Mouse (Mus musculus): ENCODE results near the gene Klhl2. TPM values are rescaled to one million over a fixed set of nuclear protein-coding genes. Genes with fewer than 3 reads are reported as not detected.

Gene Klhl2
- total RNA-seq (2021), result 10 to 100 TPM; 18.2 to 24.2 TPM
- long read RNA-seq, experiment 1, transcript Klhl2-201 (15 exons, 3,412 nt), result major isoform, 13 of 16 reads
- long read RNA-seq, experiment 1, partial matches to known transcripts, result 0 of 16 reads
- long read RNA-seq, experiment 1, other reads (novel, unspliced or antisense), result 3 of 16 reads
- long read RNA-seq, experiment 2, transcript Klhl2-201 (15 exons, 3,412 nt), result major isoform, 10 of 14 reads
- long read RNA-seq, experiment 2, partial matches to known transcripts, result 2 of 14 reads
- long read RNA-seq, experiment 2, other reads (novel, unspliced or antisense), result 2 of 14 reads

DNA sequence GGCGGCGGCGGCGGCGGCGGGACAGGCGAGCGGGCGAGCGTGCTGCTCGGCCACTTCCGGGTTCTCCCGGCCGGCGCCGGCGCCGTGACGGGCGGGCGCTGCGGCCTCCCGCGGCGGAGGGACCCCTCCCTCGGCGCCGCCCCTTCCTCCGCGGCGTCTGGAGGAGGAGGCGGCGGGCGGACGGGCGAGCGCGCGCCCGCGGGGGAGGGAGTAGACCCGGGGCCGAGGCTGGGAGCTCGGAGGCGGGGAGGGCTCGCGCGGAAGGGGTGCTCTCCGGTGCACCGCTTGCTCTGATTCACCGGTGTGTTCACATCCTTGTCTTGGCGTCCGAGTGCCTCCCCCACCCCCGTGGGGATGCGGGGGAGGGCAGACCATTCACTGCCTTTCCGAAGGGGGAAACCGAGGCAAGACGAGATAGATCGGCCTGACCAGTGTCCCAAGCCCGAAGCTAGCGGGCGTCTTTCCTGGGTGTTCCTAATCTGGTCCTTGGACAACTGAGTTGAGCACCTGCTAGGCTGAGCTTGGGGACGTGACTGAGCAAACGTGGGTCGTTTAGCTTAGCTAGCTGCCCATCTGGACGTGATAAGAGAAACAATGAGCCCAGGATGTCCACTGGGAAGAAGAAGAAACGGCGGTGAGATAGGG lies at the start of gene Klhl2:
Gene Klhl2, minus strand, starts transcription at position 121 of the 645 bp plus-strand sequence.
- DNase-seq, result peak; percentile 80 to 88

DNA sequence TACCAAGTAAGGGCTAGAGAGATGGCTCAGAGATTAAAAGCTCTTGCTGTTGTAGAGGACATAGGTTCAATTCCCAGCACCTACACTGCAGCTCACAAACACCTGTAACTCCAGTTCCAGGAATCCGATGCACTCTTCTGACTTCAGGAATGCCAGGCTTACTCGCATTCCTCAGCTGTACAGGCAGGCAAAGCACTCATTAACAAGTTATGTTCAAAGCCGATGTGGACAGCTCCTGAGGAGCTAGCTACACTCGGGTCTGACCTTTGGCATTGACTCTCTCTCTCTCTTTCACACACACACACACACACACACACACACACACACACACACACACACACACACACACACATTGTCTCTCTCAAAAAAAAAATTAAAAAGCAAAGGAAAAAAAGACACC lies 48.9 kb upstream of the Klhl2 start:
- DNase-seq, result no peak

DNA sequence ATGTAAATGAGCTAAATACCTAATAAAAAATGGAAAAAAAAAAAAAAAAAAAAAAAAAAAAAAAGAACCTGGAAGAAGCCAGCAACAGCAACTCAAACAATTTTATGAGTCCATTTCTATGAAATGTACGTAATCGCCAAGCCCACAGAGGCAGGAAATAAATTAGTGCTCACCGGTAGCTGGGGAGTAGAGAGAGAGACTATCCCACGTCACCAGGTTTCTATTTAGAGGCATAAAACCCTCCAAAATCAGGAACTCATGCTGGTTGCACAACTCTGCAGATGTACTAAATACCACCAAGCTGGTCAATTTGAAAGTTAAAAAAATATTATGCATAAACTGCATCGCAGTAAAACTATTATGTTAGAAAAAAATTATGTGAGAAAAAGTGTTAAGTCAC lies 46.9 kb upstream of the Klhl2 start:
- no peak for DNase-seq

DNA sequence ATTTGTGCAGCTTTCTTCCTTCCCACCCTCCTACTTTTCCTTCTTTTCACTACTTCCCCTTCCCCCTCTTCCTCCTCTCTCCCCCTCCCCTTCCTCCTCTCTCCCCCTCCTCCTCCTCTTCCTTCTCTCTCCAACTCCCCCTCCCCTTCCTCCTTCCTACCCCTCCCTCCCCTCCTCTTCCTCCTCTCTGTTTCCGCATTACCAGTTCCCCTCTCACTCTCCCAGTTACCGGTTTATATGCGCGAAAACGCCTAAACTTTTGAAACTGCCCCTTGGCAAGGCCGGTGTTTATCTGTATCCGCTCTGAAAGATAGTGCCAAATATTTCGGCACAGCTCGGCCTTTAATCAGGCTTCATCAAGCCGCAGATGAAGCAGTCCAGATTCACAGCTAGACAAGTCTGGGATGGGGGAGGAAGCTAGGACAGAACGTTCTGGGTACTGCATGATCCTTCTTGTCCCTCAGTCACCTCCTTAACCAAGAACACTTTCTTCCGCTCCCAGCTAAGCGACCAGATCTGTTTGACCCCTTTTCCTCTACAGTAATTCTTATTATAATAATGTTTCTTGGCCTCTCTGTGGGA lies 30.9 kb upstream of the Klhl2 start:
- DNase-seq, result peak; percentile 76 to 88

DNA sequence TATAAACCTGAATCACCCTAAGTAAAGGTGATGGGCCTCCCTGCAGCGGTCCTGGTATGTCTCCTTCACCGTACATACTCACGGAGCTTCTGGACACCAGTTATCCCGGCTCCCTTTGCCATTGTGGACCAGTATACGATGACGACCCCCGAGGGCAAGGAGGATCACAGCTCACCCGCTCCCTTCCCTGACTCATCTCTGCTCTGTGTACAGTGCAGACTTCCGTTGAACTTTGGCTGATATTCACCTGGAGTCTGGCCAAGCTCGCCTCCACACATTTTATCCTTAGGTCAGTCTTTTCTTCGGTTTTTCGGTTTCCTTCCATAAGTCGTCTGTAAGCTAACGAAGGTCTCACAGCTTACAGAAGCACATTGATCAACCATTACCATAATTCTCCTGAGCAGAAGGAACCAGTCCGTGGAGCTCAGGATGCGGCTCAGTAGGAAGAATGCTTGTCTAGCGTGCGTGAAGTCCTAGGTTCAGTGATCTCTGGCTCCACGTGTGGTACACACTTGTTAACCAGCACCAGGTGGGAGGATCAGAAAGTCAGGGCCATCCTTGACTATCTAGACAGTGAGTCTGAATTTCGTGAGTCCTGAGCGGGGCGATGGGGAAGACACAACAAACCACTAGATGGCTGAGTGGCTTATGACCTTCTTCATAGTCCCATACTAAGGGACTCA lies 28.0 kb upstream of the Klhl2 start:
- peak; percentile 37 to 39 for DNase-seq

DNA sequence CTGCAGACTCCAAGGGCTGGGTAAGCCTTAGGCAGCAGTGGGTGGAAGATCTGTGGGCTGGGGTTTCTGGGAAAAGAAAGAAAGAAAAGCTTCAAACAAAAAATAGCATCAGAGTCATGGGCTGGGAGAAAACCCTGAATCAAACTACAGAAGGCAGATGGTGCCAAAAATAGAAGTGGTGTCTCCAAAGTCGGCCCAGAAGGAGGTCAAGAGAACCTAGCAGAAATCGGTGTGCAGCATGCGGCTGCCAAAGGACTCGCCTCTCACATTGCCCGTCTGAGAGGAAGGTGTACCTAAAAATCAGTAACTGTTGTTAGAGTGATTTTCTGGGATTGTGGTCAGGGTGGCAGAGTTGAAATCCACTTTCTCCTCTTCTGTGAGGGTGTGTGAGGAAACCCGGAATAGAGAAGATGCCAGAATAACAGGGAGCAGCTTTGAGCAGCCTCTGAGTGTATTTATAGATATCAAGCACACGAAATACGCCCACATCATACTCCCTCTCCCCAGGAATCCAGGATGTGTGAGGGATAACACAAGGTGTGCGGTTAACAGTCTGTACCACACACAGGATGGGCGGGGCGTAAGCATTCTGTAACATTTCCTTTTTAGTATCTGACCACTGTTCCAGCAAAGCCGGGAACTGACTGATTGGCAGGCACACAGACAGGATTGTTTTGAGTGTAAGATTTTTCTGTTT lies 21.8 kb upstream of the Klhl2 start:
- peak; percentile 61 to 77 for DNase-seq

DNA sequence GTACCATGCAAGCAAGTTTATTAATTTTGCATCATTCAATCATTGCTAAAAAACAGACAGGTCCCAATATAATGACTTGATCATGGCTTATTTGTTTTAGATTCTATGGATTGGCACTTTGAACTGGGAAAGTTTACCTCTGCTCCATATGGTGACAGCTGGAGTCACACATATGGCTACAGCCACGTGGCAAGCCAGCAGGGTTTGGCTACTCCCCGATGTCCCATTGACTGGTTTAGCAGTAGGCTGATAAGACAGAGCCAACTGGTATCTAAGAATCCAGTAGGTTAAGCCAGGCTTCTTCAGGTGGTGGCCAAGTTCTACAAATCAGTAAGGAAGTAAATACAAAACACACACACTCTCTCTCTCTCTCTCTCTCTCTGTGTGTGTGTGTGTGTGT lies 20.4 kb upstream of the Klhl2 start:
- DNase-seq, result no peak

DNA sequence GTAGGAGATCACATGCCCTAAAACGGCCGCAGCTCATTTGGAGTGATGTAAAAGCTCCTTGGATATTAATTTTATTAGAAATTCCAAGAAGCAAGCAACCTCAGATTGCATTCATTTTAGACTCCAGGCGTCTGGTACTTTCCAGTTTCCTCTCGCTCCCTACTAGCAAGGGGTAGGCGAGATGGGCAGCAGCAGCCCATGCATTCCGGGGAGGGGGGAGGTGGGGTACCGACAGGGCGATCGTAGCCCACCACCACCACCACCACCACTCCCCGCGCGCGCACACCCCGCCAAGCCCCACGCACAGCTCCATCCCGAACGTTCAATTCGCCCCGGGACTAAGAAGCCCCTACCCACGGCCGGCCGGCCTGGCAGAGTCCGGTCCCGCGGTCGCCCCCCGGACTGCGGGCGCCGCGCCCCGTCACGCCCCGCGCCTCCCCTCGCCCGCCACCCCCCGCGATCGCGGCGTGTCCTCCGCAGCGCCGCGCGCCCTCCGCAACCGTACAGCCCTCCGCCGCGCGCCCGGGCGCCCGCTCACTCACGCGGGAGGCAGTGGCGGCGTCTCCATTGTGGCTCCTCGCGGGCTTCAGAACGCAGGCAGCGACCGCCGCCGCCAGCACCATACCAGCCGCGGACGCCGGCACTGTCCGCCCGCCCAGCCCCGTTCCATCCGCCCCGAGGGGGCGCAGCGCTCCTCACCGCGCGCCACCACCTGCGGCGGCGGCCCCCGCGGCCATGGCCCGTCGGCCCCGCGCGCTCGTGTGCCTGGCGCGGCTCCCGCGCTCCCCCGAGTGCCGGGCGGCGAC lies 523 bp downstream of the Klhl2 start:
- no peak for DNase-seq

DNA sequence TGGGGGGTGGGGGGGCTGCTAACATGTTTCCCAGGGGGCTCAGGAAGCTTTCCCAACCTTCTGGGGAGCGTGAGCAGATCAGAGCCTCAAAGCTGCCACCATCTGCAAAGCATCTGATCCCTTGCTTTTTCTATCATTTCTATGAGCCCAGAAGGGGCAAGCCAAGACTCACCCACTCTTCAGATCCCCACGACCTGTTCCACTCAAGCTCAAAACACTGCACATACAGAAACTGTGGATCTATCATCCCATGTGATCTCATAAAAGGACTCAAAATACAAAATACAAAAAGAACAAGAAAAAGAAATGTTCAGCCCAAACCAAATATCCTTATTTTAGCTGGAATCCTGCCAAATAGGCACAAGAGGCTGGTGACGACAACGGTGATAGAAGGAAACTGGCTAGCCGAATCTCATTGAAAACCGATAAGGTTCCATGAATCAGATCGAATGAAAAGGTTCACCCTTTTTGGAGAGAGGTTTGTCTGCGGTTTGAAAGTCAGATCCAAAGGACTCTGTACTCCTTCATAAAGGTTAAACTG lies 1.5 kb downstream of the Klhl2 start:
- DNase-seq, result no peak

DNA sequence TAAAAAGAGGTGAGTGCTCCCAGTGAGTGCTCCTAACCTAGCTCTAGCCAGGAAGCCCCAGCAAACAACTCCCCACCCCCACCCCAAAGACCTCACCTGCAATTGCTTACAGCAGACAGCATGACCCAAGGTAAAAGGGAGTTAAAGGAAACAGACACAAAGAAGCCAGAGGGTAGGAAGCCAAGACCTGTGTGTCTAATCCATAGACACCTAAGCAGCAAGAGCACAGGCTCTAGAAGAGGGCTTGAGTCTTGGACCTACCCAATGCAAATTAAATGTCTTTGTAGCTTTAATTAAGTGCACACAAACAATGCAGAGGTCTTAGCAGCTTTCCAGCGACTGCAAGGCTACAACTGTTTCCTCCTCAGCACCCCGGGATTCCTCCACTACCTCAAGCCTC lies 2.2 kb downstream of the Klhl2 start:
- DNase-seq, result no peak

DNA sequence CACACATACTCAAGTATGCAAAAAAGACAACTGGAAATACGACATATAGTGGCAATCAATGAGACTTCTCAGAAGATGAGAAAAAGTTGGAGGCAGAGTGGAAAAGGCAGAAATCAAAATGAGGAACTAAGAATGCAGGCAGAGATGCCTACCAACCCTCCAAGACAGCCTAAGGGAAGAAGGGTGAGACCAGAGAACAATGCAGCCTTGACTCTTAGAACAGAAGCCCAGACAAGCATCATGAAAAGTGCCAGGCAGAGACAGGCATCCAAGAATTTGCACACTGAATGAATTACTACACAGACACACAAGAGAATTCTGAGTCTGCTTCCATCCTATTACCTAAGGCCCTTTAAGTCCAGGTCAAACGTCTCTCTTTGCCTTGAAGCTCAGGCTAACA lies 2.6 kb downstream of the Klhl2 start:
- no peak for DNase-seq

DNA sequence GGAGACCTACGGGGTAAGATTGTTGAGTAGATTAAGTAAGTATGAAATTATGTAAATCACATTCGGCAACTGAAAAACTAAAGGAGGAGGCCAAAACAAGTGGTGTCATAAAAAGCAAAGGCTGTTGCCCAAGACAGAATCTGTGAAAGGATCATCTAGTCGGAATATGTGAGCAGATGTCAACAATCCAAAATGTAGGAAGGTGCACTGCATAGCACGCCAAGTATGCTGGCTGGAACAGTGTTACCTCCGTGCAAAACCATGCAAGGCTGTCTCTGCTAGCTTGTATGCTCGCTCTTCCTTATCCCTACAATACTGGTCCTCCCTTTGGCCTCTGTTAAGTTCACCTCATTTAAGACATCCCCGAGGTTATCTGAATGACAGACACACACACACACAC lies 4.5 kb downstream of the Klhl2 start:
- no peak for DNase-seq

DNA sequence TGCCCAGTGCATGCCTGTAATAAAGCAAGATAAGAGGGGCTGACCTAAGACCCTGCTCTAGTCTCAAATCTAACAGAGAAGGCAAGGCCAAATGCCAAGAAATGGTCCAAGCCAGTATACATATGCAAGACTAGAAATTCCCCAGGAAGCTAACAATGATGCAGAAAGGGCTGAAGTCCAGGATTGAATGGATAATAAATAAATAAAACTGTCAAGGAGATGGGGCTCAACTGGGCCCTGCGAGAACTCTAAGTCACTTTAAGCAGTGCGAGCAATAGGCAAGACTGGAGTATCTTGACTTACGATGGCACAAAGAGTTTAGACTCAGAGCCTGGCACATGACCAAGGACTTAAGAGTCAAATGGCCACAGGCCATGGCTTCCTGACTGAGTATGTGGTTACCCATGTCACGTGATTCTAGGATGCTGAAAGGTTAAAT lies 5.8 kb downstream of the Klhl2 start:
- DNase-seq, result no peak

DNA sequence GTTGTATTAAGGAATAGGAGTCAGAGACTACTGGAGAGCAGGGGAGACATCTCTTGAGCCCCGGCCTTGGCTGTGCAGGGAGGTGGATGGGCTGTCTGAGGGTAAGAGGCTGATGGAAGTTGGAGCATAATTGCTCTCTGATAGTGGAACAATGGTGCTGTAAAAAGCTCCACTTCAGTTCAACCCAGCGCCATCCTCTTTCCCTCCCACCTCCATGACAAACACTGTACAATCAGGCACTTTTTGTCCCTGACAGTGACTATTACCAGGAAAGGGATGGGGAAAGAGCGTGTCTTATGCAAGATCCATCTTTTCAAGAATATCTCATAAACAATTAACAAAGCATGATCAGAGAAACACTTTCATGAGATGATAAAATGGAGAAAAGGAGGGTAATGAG lies 6.6 kb downstream of the Klhl2 start:
- no peak for DNase-seq

DNA sequence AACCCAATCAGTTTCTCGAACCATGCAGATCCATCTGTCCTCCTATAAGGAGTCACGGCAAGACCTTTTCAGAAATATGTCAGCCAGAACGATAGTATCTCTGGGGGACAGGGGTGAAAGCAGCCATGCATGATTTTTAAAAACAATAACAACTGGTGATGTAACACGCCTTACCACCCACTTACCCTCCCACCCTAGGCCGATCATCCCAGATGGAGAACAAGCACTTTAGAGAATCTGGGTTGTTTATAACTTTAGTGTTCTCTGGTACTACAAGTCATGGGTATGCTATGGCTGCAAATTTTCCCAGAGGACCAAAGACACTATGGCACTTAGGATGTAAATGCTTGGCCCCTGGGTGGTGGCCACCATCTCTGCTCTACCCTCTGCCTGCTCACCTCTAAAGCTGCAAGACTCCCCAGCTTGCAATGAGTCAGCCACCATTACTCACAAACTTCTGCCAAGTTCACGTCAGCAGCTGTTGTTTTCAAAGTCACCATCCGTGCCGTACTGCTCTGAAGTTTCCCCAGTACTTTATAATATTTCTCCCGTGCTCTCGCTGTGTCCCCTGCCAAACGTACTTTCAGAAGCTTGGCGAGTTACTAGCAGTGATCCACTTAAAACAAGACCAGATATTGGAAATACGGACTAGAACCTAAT lies 7.9 kb downstream of the Klhl2 start:
- DNase-seq, result peak; percentile 58 to 75

DNA sequence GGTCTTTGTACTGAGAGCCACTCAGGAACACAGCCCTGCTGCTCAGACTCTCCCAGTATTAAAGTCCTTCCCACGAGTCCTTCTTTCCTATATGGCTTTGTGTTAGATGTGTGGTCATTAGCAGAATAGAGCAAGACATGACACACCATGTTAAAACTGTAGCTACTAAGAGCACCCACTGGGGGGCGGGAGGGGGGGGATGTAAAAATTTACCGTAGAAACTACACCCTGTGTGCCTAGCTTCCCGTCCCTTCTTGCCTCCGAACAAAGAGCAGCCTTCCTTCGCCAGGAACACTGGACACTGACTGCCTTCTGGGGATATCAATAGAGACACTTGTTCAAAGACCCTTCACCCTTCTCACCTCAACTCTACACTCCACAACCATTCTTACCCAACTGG lies 10.2 kb downstream of the Klhl2 start:
- DNase-seq, result no peak

DNA sequence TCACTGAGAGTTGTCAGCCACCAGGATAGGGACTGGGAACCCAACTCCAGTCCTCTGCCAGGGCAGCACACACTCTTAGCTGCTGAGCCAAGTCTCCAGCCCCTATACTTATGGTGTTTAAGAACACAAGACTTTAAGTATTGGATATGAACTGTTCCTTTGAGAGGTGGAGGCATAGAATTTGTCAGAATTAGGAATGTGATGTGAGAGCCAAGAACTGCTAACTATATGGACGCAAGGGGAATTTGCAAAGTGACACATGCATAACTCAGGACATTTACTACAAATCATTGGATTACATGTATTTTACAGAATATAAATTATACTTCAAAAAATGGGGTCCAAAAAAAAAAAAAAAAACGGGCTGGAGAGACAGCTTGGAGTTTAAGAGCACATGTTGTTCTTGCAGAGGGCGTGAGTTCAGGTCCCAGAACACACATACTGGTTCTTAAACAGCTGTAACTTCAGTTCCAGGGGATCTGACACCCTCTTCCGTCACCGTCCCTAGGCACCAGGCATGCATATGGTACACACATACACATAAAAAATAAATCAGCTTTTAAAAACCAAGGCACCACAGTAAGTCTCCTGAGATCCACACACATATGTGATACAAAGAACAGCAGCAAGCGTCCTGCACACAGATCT lies 14.2 kb downstream of the Klhl2 start:
- DNase-seq, result no peak

DNA sequence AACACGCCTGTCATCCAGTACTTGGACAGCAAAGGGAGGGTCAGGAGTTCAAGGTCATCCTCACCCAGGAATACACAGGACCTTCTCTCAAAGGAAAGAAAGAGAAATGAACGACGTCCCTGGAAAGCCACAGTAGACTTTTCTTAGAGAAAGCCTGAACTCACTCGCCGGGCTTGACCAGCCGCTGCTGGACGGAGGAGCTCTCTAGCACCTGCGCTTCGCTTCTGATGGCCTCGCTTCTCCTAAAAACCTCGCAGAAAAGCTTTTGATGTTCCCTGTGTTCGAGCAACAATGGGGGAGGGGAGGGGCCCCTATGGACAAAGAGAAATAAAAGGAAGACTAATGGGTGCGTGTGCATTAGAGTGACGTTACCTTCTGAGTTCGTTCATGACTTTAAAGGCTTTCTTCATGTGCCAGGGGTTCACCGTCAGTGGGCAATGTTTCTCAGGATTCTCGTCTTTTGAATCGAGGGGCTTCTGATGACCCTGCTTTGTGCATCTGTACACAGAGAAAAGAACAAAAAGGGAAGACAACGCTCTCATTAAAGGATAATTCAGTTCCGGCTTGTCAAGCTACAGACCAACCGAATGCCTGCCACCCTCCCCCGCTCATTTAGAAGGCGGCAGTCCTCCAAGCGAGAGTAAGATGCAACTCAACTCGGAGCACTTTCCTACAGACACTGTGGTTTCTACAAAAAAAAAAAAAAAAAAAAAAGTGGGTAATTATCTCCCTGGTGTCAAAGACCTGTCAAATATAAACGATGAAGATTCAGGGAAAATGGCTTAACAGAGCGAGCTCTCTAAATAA lies 15.5 kb downstream of the Klhl2 start:
- no peak for DNase-seq

DNA sequence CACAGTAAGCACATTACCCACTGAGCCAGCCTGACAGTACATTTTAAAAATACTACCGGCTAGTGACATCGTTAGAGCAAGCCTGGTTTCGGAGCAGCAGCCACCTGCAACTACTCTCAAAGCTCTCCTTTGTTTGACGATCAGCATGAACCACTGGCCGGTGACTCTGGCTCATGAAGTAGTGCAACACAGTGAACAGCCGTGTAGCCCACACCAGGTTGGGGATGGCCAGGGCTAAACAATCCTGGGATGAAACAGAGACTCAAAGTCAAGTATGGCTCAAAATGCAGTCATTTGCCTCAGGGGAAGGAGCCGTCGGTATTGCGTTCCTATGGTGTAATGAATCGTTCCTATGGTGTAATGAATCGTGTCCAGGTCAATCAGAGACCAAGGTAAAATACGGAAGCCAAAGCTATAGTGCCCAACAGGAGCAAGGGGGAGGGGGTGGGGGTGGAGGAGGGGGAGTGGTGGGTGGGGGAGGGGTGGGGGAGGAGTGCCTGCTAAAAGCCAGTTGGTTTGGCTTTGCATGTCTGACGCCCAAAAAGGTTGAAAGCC lies 17.2 kb downstream of the Klhl2 start:
- DNase-seq, result no peak
